Mouse (Mus musculus): ENCODE measurements around the gene Slc22a3. TPM values are rescaled to one million over a fixed set of nuclear protein-coding genes. Genes with fewer than 3 reads are reported as not detected.

The Slc22a3 gene
- polyA plus RNA-seq, 1 experiment from 2014 or later: not detected

GRCm38 (mm10) chr17:12455143-12455790 lies 52.2 kb downstream of the Slc22a3 start:
- Histone ChIP-seq H3K27ac (no peak overlapping the region), H3K9ac (no peak overlapping the region), H3K4me2 (no peak overlapping the region), H3K27me3 (no peaks in the 10 kb centered on the region), H3K9me3 (no peaks in the 10 kb centered on the region), H3K4me1 (peaks cover 2% of the 10 kb centered on the region; the same call in 1 of the 2 replicates), H3K4me3 (replicated peaks) (no peak overlapping the region), H3K36me3 (replicated peaks) (no peaks in the 10 kb centered on the region)
- whole genome bisulfite sequencing: 82% methylated on average over 5 of the region's 5 CpGs
- ATAC-seq (ENCODE audit: low FRiP score): no peak

GRCm38 (mm10) chr17:12453691-12454090 lies 53.8 kb downstream of the Slc22a3 start:
- Histone ChIP-seq H3K36me3 (replicated peaks) (no peaks in the 10 kb centered on the region), H3K4me2 (no peak overlapping the region), H3K27ac (no peak overlapping the region), H3K4me1 (peaks cover 2% of the 10 kb centered on the region; the same call in 1 of the 2 replicates), H3K4me3 (replicated peaks) (no peak overlapping the region), H3K9ac (no peak overlapping the region), H3K9me3 (no peaks in the 10 kb centered on the region), H3K27me3 (no peaks in the 10 kb centered on the region)
- WGBS: 81% methylated on average over 6 of the region's 6 CpGs
- no peak for ATAC-seq (ENCODE audit: low FRiP score)

- Histone ChIP-seq H3K27ac (no peak overlapping the region), H3K4me3 (replicated peaks) (no peak overlapping the region), H3K4me1 (peaks cover 2% of the 10 kb centered on the region; the same call in 1 of the 2 replicates), H3K9me3 (no peaks in the 10 kb centered on the region), H3K36me3 (replicated peaks) (no peaks in the 10 kb centered on the region), H3K27me3 (no peaks in the 10 kb centered on the region), H3K9ac (no peak overlapping the region), H3K4me2 (no peak overlapping the region)
- ATAC-seq (ENCODE audit: low FRiP score): no peak
- WGBS: 82% methylated on average over 11 of the region's 11 CpGs
These were observed 54.5 kb downstream of the Slc22a3 start for GRCm38 (mm10) chr17:12452862-12453531.

- Histone ChIP-seq H3K9ac (no peak overlapping the region), H3K9me3 (no peaks in the 10 kb centered on the region), H3K4me3 (replicated peaks) (no peak overlapping the region), H3K4me1 (peaks cover 2% of the 10 kb centered on the region; the same call in 1 of the 2 replicates), H3K36me3 (replicated peaks) (no peaks in the 10 kb centered on the region), H3K27me3 (no peaks in the 10 kb centered on the region), H3K27ac (no peak overlapping the region), H3K4me2 (no peak overlapping the region)
- no peak for ATAC-seq (ENCODE audit: low FRiP score)
- 65% methylated on average over 4 of the region's 4 CpGs for WGBS
These were observed 56.3 kb downstream of the Slc22a3 start for GRCm38 (mm10) chr17:12451234-12451633.

- Histone ChIP-seq H3K27ac (no peak overlapping the region), H3K9ac (no peak overlapping the region), H3K9me3 (no peaks in the 10 kb centered on the region), H3K4me2 (no peak overlapping the region), H3K4me3 (replicated peaks) (no peak overlapping the region), H3K27me3 (no peaks in the 10 kb centered on the region), H3K4me1 (no peaks in the 10 kb centered on the region), H3K36me3 (replicated peaks) (no peaks in the 10 kb centered on the region)
- ATAC-seq (ENCODE audit: low FRiP score): no peak
- WGBS: 82% methylated on average over 2 of the region's 2 CpGs
These were observed 62.9 kb downstream of the Slc22a3 start for GRCm38 (mm10) chr17:12444561-12444960.

- no peak overlapping the region for H3K27ac ChIP-seq
- no peaks in the 10 kb centered on the region for H3K36me3 ChIP-seq (replicated peaks)
- no peak overlapping the region for H3K4me3 ChIP-seq (replicated peaks)
- H3K9me3 ChIP-seq: no peaks in the 10 kb centered on the region
- H3K4me2 ChIP-seq: no peak overlapping the region
- ATAC-seq (ENCODE audit: low FRiP score): no peak
- no peak overlapping the region for H3K9ac ChIP-seq
- H3K27me3 ChIP-seq: no peaks in the 10 kb centered on the region
- H3K4me1 ChIP-seq: no peaks in the 10 kb centered on the region
- 94% methylated on average over 10 of the region's 10 CpGs for WGBS
These were observed 69.7 kb downstream of the Slc22a3 start for GRCm38 (mm10) chr17:12437771-12438170.

GRCm38 (mm10) chr17:12431707-12432106 lies 75.8 kb downstream of the Slc22a3 start:
- H3K9me3 ChIP-seq: no peaks in the 10 kb centered on the region
- peaks cover 8% of the 10 kb centered on the region for H3K4me1 ChIP-seq
- H3K9ac ChIP-seq: no peak overlapping the region
- 72% methylated on average over 5 of the region's 5 CpGs for WGBS
- no peaks in the 10 kb centered on the region for H3K36me3 ChIP-seq (replicated peaks)
- no peak overlapping the region for H3K27ac ChIP-seq
- H3K4me3 ChIP-seq (replicated peaks): no peak overlapping the region
- no peak for ATAC-seq (ENCODE audit: low FRiP score)
- H3K4me2 ChIP-seq: no peak overlapping the region
- no peaks in the 10 kb centered on the region for H3K27me3 ChIP-seq

GRCm38 (mm10) chr17:12428369-12428768 lies 79.1 kb downstream of the Slc22a3 start:
- Histone ChIP-seq H3K9me3 (no peaks in the 10 kb centered on the region), H3K36me3 (replicated peaks) (no peaks in the 10 kb centered on the region), H3K4me2 (no peak overlapping the region), H3K4me3 (replicated peaks) (no peak overlapping the region), H3K4me1 (peaks cover 8% of the 10 kb centered on the region), H3K9ac (no peak overlapping the region), H3K27ac (no peak overlapping the region), H3K27me3 (no peaks in the 10 kb centered on the region)
- ATAC-seq (ENCODE audit: low FRiP score): peak; percentile 51; the same call in 1 of the 2 replicates

- Histone ChIP-seq H3K27me3 (no peaks in the 10 kb centered on the region), H3K36me3 (replicated peaks) (no peaks in the 10 kb centered on the region), H3K4me3 (replicated peaks) (no peak overlapping the region), H3K9ac (no peak overlapping the region), H3K9me3 (no peaks in the 10 kb centered on the region), H3K4me2 (no peak overlapping the region), H3K27ac (no peak overlapping the region), H3K4me1 (peaks cover 8% of the 10 kb centered on the region)
- 59% methylated on average over 3 of the region's 3 CpGs for WGBS
- no peak for ATAC-seq (ENCODE audit: low FRiP score)
These were observed 80.3 kb downstream of the Slc22a3 start for GRCm38 (mm10) chr17:12427156-12427555.

- Histone ChIP-seq H3K27ac (no peak overlapping the region), H3K4me2 (no peak overlapping the region), H3K27me3 (no peaks in the 10 kb centered on the region), H3K4me3 (replicated peaks) (no peak overlapping the region), H3K36me3 (replicated peaks) (no peaks in the 10 kb centered on the region), H3K9ac (no peak overlapping the region), H3K4me1 (no peaks in the 10 kb centered on the region), H3K9me3 (no peaks in the 10 kb centered on the region)
- 68% methylated on average over 1 of the region's 1 CpGs for WGBS
- no peak for ATAC-seq (ENCODE audit: low FRiP score)
These were observed 85.4 kb downstream of the Slc22a3 start for GRCm38 (mm10) chr17:12422143-12422542.

- Histone ChIP-seq H3K4me3 (replicated peaks) (no peak overlapping the region), H3K4me2 (no peak overlapping the region), H3K9me3 (no peaks in the 10 kb centered on the region), H3K4me1 (no peaks in the 10 kb centered on the region), H3K9ac (no peak overlapping the region), H3K36me3 (replicated peaks) (no peaks in the 10 kb centered on the region), H3K27me3 (no peaks in the 10 kb centered on the region), H3K27ac (no peak overlapping the region)
- ATAC-seq (ENCODE audit: low FRiP score): no peak
- 67% methylated on average over 16 of the region's 16 CpGs for WGBS
These were observed 86.5 kb downstream of the Slc22a3 start for GRCm38 (mm10) chr17:12420886-12421574.

- no peak overlapping the region for H3K27ac ChIP-seq
- 74% methylated on average over 19 of the region's 19 CpGs for WGBS
- peaks cover 4% of the 10 kb centered on the region; the same call in 1 of the 2 replicates for H3K4me1 ChIP-seq
- no peak overlapping the region for H3K9ac ChIP-seq
- no peaks in the 10 kb centered on the region for H3K9me3 ChIP-seq
- H3K27me3 ChIP-seq: no peaks in the 10 kb centered on the region
- no peak overlapping the region for H3K4me2 ChIP-seq
- no peaks in the 10 kb centered on the region for H3K36me3 ChIP-seq (replicated peaks)
- ATAC-seq (ENCODE audit: low FRiP score): no peak
- H3K4me3 ChIP-seq (replicated peaks): no peak overlapping the region
These were observed 87.9 kb downstream of the Slc22a3 start for GRCm38 (mm10) chr17:12419491-12420079.

All from forebrain, embryonic 12.5 days (tissue).